Mouse (Mus musculus) lung, postnatal 36 days (tissue): Measurements from ENCODE around the gene Col23a1.
"Not testable (repeated sequence)": the region's sequence is repeated elsewhere in the genome, so short reads cannot be mapped to it uniquely, and the experiment has no call there.

ENCODE experiments used
- DNase-seq: peaks from one replicate; pipeline ENCODE4 v3.0.0; 2022; ENCODE audit warnings: mixed read lengths

The Col23a1 gene

GRCm38 (mm10) chr11:51627907-51628306, 338.2 kb downstream of the Col23a1 start:
- no peak for DNase-seq

DNA sequence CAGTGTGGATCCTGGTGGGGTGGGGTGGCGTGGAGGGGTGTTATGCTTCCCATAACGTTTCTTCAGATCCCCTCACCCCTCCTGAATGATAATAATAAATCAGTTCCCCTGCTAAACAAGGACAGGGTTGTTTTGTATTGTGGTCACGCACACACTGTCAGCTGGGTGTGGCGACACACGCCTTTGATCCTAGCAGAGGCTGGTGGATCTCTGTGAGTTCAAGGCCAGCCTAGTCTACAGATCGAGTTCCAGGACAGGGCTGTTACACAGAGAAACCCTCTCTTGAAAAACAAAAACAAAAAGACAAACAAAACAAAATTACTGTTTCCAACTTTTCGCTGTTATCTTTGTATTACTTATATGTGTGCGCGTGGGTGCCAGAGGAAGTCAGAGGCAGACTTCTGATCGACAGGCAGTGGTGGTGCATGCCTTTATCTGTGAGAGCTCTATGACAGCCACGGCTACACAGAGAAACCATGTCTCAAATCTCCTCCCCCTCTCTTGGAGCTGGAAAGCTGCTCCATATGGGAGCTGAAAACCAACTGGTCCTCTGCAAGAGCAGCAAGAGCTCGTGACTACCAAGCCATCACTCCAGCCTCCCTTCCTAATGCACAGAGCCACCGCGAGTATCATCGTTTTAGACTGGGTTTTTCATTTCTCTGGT, 340.1 kb downstream of the Col23a1 start:
- DNase-seq: no peak

DNA sequence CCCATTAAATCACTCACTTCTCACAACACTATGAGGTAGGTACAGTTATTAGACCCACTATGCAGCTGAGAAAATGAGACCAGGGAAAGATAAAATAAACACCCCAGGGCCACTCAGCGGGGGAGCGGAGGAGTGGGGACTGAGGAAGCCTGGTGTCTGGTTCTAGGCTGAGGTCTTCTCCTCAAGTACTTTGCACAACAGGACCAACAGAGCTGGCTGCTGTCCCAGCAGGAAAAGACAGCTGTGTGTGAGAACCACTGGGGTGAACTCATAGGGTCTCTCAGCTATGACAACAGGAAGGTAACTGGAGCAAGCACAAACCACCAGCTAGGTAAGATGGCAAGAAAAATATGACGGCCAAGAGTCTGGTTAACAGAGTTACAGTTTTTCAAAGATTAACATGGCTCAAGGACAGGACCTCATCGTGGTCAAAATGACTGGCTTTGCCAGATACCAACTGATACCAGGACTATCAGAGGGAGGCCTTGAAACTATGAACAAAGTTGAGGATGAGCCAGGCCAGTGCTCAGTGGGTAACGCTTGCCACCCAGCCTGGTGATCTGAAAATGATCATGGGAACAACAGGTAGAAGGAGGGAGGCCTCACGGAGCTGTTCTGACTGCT, 342.5 kb downstream of the Col23a1 start:
- no peak for DNase-seq

DNA sequence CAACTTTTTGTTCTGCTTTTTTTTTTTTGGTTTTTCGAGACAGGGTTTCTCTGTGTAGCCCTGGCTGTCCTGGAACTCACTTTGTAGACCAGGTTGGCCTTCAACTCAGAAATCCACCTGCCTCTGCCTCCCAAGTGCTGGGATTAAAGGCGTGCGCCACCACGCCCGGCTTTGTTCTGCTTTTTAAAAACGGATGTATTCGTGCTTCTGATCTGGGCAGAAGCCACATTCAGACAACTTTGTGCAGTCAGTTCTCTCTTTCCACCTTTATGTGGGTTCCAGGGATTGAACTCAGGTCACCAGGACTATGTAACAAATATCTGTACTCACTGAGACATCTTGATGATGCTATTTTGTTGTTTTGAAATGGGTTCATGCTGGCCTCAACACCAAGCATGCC, 343.5 kb downstream of the Col23a1 start:
- not testable (repeated sequence) for DNase-seq
